Mouse (Mus musculus) liver, postnatal 0 days (tissue): ENCODE measurements around the gene Lmo2. TPM values are rescaled to one million over a fixed set of nuclear protein-coding genes. Genes with fewer than 3 reads are reported as not detected.

Source experiments
- ATAC-seq: fragments of 200-750 bp; cut with Nextera tagmentation; 2 replicates; pipeline ENCODE4 v1.8.0; 2017; ENCODE audit warnings: mild to moderate bottlenecking, moderate library complexity
- DNase-seq: peaks from one replicate; pipeline ENCODE4 v3.0.0-alpha.2; 2016
- H3K27ac ChIP-seq: fragments of 300-500 bp; sonication (generic); 2 replicates; pipeline ENCODE4 v1.5.1; 2014; ENCODE audit warnings: antibody characterized with exemption, moderate library complexity, mild to moderate bottlenecking, low read depth
- H3K27me3 ChIP-seq: fragments of 300-500 bp; sonication (generic); 2 replicates; pipeline ENCODE4 v1.6.1; 2014; ENCODE audit warnings: low read length, control low read depth, mixed read lengths; ENCODE audit not compliant: insufficient read depth
- H3K36me3 ChIP-seq: fragments of 300-500 bp; sonication (generic); replicated peaks from 2 replicates; pipeline ENCODE4 v1.6.1; 2014; ENCODE audit warnings: mild to moderate bottlenecking, control low read depth, low read length, moderate library complexity, mixed read lengths; ENCODE audit not compliant: insufficient read depth
- H3K4me1 ChIP-seq: fragments of 300-500 bp; sonication (generic); 2 replicates; pipeline ENCODE4 v1.6.1; 2014; ENCODE audit warnings: antibody characterized with exemption, mild to moderate bottlenecking, control low read depth; ENCODE audit not compliant: insufficient read depth
- H3K4me2 ChIP-seq: fragments of 300-500 bp; sonication (generic); 2 replicates; pipeline ENCODE4 v1.6.1; 2014; ENCODE audit warnings: low read depth, mild to moderate bottlenecking, low read length, moderate library complexity, mixed read lengths
- H3K4me3 ChIP-seq: fragments of 300-500 bp; sonication (generic); 2 replicates; pipeline ENCODE4 v1.5.1; 2014; ENCODE audit warnings: low read depth, low read length
- H3K9ac ChIP-seq: fragments of 300-500 bp; sonication (generic); replicated peaks from 2 replicates; pipeline ENCODE4 v1.6.1; 2014; ENCODE audit warnings: mild to moderate bottlenecking, moderate library complexity
- H3K9me3 ChIP-seq: fragments of 300-500 bp; sonication (generic); 2 replicates; pipeline ENCODE4 v1.6.1; 2016; ENCODE audit warnings: mild to moderate bottlenecking, control low read depth, low read length, mixed read lengths
- CTCF ChIP-seq: sonication (generic); IDR thresholded peaks from 2 replicates; pipeline ENCODE4 v1.5.1; 2016; ENCODE audit warnings: antibody characterized with exemption, low read depth
- EP300 ChIP-seq: IDR thresholded peaks from 2 replicates; pipeline ENCODE4 v1.6.1; 2016; ENCODE audit warnings: antibody characterized with exemption, low read depth, mild to moderate bottlenecking
- WGBS: fragments of 180-500 bp; shearing (Covaris S2); extraction: QIAGEN DNeasy Blood & Tissue Kit; methylation state at CpG from one replicate; pipeline ENCODE4 v1.1.7; 2014; ENCODE audit not compliant: insufficient replicate concordance; 5-methylcytosine and 5-hydroxymethylcytosine counted together
- polyA plus RNA-seq: library from polyadenylated mRNA; unstranded; fragments of >200 nt; fragmentation: Nextera tagmentation; extraction: Ambion mirVana; gene quantifications from 2 replicates; pipeline ENCODE4 v1.2.1, GENCODE M21; 2015

The Lmo2 gene
- polyA plus RNA-seq, 1 experiment from 2014 or later: 58.8 TPM

DNA sequence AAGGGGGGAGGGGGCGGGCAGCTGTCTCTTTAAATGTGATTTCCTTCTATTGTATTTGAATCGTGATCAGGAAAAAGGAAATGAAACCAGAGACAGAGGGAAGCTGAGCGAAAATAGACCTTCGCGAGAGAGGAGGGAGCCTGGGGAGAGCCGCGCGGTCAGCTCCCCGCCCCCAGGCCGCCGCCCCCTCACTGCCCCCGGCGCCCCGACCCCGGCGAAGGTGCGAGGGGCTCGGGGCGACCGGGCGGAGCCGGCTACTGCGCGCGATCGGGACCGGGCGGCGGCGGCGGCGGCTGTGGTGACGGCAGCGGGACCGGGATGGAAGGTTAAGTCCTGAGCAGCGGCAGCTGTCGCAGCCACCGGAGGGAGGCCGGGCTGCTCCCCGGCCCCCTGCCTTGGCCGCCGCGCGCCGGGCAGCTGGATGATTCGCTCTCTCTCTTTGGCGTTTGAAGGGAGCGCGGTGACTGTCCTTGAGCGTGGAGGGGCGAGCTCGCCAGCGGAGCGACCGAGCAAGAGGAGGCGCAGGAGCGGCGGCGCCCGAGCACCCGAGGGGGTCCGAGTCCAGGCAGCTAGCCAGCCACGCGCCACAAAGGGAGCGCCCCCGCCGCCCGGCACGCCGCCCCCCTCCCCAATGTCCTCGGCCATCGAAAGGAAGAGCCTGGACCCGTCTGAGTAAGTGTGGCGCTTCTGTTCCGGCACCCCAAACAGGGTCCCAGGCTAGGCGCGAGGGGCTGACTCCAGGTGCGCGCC lies 12.4 kb downstream of the Lmo2 start:
- Histone ChIP-seq H3K4me3 (peak overlapping the region; percentile 74), H3K4me2 (peak overlapping the region; percentile 78), H3K9ac (peak overlapping the region; percentile 87), H3K4me1 (peaks cover 19% of the 10 kb centered on the region; the same call in 1 of the 2 replicates), H3K36me3 (peaks cover 18% of the 10 kb centered on the region), H3K9me3 (no peaks in the 10 kb centered on the region), H3K27ac (peak overlapping the region; percentile 87), H3K27me3 (no peaks in the 10 kb centered on the region)
- 2% methylated on average over 62 of the region's 79 CpGs for WGBS
- DNase-seq (peak; percentile 68), ATAC-seq (peak; percentile 54)
- TF ChIP-seq EP300: no peak
- TF ChIP-seq CTCF: no peak

- H3K27ac ChIP-seq: peak overlapping the region; percentile 87
- H3K27me3 ChIP-seq: no peaks in the 10 kb centered on the region
- H3K4me1 ChIP-seq: peaks cover 19% of the 10 kb centered on the region; the same call in 1 of the 2 replicates
- H3K9ac ChIP-seq: peak overlapping the region; percentile 87
- H3K4me3 ChIP-seq: peak overlapping the region; percentile 74
- peaks cover 25% of the 10 kb centered on the region for H3K36me3 ChIP-seq
- no peaks in the 10 kb centered on the region for H3K9me3 ChIP-seq
- peak; percentile 38 for ATAC-seq
- peak; percentile 38 for DNase-seq
- peak overlapping the region; percentile 78 for H3K4me2 ChIP-seq
- WGBS: under 1% methylated on average over 32 of the region's 32 CpGs
- no peak for TF ChIP-seq EP300
- TF ChIP-seq CTCF: no peak
Measured at GRCm38 (mm10) chr2:103970791-103971649, 13.2 kb downstream of the Lmo2 start.

DNA sequence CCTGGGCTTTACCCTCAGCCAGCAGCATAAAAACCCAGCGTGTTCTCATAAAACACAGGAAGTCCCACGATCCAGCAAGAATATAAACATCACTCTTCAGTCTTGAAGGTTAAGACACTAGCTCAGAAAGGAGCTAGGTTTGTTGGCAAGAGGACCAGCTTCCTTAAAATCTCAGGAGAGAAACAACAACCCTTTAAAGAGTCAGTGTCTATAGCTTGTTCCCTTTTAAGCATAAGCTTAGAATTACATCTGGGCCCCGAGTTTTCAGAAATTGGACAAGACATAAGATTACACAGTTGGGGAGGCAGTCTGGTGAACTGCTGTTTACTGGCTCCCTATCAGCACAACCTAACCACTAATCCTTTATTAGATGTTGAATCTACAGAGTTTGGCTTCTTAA lies 14.1 kb downstream of the Lmo2 start:
- WGBS: 15% methylated on average over 3 of the region's 3 CpGs
- peaks cover 31% of the 10 kb centered on the region for H3K36me3 ChIP-seq
- no peaks in the 10 kb centered on the region for H3K9me3 ChIP-seq
- peak overlapping the region; percentile 74 for H3K4me3 ChIP-seq
- DNase-seq: no peak
- H3K27ac ChIP-seq: peak overlapping the region; percentile 87; the same call in 1 of the 2 replicates
- peak overlapping the region; percentile 78 for H3K4me2 ChIP-seq
- TF ChIP-seq EP300: no peak
- ATAC-seq: no peak
- peaks cover 13% of the 10 kb centered on the region; the same call in 1 of the 2 replicates for H3K4me1 ChIP-seq
- peak overlapping the region; percentile 87 for H3K9ac ChIP-seq
- no peaks in the 10 kb centered on the region for H3K27me3 ChIP-seq

GRCm38 (mm10) chr2:103975904-103976303 lies 18.1 kb downstream of the Lmo2 start:
- DNase-seq (no peak), ATAC-seq (no peak)
- H3K4me1 ChIP-seq: peaks cover 11% of the 10 kb centered on the region; the same call in 1 of the 2 replicates
- H3K36me3 ChIP-seq: peaks cover 65% of the 10 kb centered on the region
- H3K9ac ChIP-seq: no peak overlapping the region
- no peak overlapping the region for H3K4me3 ChIP-seq
- H3K4me2 ChIP-seq: no peak overlapping the region
- no peak for TF ChIP-seq EP300
- no peak for TF ChIP-seq CTCF
- H3K27me3 ChIP-seq: no peaks in the 10 kb centered on the region
- 0 out of 2 replicates have a peak overlapping the region, but pooled peaks have one; percentile 7 for H3K27ac ChIP-seq
- no peaks in the 10 kb centered on the region for H3K9me3 ChIP-seq
- 54% methylated on average over 7 of the region's 7 CpGs for WGBS

GRCm38 (mm10) chr2:103977216-103977615 lies 19.4 kb downstream of the Lmo2 start:
- DNase-seq: no peak
- Histone ChIP-seq H3K27me3 (no peaks in the 10 kb centered on the region), H3K4me1 (peaks cover 3% of the 10 kb centered on the region; the same call in 1 of the 2 replicates), H3K27ac (no peak overlapping the region), H3K36me3 (peaks cover 77% of the 10 kb centered on the region), H3K4me2 (no peak overlapping the region), H3K9me3 (no peaks in the 10 kb centered on the region), H3K9ac (no peak overlapping the region), H3K4me3 (no peak overlapping the region)
- no peak for TF ChIP-seq CTCF
- TF ChIP-seq EP300: no peak
- no peak for ATAC-seq
- WGBS: 81% methylated on average over 8 of the region's 8 CpGs

- 81% methylated on average over 9 of the region's 9 CpGs for WGBS
- H3K27me3 ChIP-seq: no peaks in the 10 kb centered on the region
- no peak overlapping the region for H3K9ac ChIP-seq
- H3K36me3 ChIP-seq: peaks cover 77% of the 10 kb centered on the region
- no peak for TF ChIP-seq EP300
- TF ChIP-seq CTCF: no peak
- ATAC-seq (no peak), DNase-seq (no peak)
- H3K4me1 ChIP-seq: peaks cover 2% of the 10 kb centered on the region; the same call in 1 of the 2 replicates
- no peak overlapping the region for H3K4me2 ChIP-seq
- no peak overlapping the region for H3K4me3 ChIP-seq
- no peak overlapping the region for H3K27ac ChIP-seq
- no peaks in the 10 kb centered on the region for H3K9me3 ChIP-seq
Measured at GRCm38 (mm10) chr2:103977716-103978115, 19.9 kb downstream of the Lmo2 start.
